Mouse (Mus musculus): ENCODE measurements around the gene Prm3.
A peak's percentile ranks its signal among the peaks of the same experiment; 100 is the strongest.
"Not testable (repeated sequence)": the region's sequence is repeated elsewhere in the genome, so short reads cannot be mapped to it uniquely, and the experiment has no call there.

The Prm3 gene

DNA sequence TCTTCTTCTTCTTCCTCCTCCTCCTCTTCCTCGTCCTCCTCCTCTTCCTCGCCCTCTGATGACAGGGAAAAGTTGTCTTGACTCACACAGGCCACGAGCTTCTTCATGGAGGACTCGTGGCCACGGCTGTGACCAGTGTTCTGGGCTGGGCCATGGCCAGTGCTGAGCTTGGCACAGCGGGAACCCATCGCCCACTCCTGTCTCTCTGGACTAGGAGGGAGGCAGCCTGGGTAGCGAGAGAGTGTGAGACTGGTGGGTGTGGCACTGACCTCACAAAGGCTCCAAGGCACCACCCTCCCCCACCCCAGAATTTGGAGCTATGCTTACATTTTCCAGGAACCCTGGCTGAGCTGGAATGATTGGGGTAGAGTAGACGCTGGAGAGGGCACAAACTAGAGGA lies at the start of gene Prm3:
Gene Prm3 (minus strand): TSS at position 213 of the 400 bp plus-strand sequence.
- DNase-seq, result no peak

DNA sequence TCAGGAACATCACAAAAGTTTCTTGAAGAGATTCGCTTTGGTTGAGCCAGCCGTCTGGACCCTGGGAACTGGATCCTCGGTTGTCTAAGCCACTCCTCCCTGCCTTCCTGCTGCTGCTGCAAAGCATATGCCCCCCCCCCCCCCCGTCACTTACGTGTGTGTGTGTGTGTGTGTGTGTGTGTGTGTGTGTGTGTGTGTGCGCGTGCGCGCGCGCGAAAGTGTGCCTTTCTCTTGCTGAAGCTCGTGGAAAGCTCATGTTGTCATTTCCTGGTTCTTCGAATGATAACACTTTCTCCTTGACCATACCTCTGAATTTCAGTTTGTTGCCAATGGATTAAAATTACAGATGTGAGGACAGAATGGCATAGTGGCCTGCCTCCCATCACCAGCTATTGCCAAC lies 49.3 kb upstream of the Prm3 start:
- DNase-seq, result no peak

DNA sequence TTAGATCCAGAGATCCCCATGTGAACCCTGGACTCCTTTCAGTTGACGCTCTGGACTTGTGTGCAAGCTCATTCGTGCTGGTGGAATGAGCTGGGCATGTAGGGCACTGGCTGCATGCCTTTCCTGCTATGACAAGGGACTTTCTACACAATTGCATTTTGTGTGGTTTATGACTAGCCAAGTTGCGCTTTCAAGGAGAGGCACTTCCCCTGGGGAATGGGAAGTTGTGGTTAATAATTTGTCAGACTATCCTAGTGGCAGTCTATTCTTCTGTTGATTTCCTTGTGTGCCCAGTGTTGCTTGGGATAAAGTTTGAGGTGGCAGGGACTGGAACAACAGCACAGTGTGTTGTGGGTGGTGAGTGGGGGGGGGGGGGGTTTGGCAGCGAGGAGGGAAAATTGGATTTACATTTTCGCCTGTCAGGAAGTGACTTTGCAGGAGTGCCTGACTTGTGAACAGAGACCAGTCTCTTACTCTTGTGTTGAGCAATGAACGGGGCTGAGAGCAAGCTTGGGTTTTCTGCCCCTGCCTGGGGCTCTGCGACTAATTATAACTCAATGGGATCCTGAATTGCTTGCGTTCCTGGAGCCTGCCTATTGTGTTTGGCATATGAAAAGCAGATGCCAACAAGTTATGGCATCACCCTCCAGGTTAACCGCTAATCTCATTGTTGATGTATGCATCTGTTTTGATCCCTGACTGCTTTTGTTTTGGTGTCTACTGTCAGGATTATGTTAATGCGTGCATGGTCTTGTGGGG lies 48.0 kb upstream of the Prm3 start:
- peak; percentile 43 to 46 for DNase-seq

DNA sequence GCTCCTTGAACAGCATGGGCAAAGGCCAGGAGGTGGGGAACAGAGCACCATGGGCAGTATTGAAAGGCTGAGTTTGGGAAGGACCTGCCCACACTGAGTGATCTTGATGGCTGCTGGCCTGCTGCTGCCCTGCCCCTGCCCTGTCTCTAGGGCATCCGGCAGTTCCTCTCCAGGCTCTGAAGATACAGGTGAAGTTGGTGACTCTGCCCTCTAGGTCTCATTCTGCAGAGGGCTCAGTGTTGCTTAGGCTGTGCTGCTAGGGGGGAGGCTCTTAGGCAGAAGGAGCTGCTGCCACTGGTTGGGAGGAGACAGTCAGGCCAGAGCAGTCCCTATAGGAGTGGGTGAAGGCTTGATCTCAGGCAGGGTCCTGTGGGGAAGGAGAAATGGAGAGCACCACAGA lies 47.2 kb upstream of the Prm3 start:
- DNase-seq, result no peak

DNA sequence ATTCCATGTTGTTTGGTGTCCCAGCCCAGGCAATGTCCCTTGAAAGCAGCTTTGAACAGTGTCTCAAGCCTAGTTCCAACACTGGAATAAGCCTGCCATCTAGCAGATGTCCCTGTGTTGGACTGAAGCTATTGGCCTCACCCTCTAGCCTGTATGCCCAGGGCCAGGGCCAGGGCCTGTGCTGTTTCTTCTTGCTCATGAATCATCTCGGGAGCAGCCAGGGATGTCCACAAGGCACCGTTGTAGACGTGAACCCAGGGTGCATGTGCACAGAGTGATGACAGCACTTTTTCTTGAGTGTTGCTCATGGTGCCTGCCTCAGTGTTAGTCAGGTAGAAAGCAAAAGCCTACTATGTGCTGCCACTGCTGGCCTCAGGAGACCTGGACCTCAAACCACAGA lies 46.5 kb upstream of the Prm3 start:
- DNase-seq, result no peak

DNA sequence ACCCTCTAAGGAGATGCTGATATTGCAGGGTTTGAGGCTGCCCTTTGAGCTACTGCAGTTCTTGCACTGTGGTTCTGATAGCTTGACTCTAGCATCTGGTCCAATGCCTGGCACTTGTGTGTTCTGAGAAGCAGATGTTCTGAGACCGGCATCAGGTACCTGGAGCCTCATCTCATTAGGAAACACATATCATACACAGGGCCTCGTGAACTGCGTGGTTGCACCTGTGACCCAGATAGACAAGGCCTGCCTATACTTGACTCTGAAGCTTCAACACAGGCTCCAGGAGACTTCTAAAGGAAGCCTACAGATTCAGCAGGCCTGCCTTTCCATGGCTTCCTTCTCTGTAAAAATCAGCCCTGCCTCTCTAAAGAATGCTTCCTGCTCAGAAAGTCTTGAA lies 45.7 kb upstream of the Prm3 start:
- no peak for DNase-seq

DNA sequence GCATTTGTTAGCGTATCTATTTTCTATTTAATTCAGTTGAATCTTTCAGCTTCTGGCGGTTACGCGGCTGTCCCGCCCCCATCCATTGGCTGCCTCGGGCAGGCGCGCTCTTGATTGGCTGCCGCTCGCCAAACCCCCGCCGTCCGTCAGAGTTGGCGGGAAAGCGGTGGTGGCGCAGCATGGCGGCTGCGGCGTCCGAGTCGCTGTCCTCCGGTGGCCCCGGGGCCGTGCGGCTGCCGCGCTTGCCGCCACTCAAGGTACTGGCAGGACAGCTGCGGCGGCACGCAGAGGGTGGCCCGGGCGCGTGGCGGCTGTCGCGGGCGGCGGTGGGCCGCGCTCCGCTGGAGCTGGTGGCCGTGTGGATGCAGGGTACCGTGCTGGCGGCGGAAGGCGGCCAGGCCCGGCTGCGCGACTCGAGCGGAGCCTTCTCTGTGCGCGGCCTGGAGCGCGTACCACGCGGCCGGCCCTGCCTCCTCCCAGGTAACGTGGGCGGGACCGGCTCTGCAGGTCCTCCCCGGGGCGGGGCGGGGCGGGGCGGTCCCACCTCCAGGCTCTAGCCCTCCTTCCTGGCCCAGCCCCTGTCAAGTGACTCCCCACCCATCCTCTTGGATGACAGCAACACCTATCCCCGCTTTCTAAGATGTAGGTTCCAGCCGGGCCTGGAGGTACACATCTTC lies 44.3 kb upstream of the Prm3 start, which contains the start of gene Rmi2:
Gene Rmi2 (plus strand): TSS at position 149 of the 677 bp plus-strand sequence.
- DNase-seq, result peak; percentile 90 to 91

DNA sequence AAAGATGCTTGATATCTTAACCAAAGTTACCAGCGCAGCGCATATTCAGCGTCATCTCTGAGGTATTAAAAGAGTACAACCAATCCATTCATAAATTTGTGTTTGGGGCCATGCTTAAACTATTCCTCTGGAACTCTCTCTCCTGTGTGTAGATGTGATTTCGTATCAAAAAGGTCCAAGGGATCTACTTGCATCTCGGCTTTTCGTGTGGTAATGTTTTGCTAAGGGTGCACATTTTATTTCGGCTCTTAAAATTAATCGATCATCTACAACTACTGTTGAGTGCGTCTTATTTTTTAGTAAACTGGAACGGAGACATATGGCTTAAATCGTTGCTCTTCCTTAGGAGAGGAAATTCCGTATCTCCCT lies 43.8 kb upstream of the Prm3 start:
- no peak for DNase-seq

DNA sequence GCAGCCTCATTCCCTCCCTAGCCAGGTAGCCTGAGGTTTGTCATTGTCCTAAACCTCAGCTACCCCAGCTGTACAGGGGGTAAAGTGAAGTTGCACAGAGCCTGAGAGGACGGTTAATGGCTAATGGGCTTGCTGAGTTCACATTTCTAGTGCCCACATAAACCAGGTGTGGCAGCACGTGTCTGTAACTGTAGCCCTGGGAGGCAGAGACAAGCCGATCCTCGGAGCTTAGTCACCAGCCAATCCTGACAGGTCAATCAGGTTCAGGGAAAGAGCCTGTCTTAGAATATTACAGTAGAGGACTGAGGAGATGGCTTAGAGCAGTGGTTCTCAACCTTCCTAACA lies 37.7 kb upstream of the Prm3 start:
- DNase-seq, result no peak

DNA sequence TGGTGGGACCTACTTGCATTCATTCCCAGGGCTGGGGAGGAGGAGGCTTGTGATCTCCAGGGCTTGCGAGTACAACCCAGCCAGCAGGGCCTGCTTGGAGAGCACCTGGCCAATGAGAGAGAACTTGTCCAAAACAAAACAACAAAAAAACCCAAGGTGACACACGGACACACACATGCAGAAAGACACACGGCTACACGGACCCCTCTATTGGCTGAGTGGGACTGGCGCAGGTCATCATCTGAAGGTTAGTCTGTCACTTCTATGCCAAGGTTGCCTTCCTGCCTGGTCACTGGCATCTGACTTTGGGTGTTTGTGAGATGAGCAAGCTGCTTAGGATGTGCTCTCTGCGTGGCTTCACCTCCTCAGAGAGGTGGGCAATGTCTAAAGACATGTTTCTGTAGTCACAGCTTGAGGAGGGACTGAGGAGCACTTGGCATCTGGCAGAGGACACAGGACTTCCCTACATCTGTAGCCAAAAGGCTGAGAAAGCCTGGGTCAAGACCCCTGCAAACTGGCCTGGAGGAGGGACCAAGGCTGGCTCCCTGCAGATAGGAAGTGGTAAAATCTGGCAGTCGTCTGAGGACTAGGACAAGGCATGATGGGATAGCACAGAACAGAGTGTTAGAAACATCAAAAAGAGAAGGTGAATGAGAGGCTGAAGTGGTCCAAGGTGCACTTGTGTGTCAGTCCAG lies 37.2 kb upstream of the Prm3 start:
- DNase-seq, result no peak

DNA sequence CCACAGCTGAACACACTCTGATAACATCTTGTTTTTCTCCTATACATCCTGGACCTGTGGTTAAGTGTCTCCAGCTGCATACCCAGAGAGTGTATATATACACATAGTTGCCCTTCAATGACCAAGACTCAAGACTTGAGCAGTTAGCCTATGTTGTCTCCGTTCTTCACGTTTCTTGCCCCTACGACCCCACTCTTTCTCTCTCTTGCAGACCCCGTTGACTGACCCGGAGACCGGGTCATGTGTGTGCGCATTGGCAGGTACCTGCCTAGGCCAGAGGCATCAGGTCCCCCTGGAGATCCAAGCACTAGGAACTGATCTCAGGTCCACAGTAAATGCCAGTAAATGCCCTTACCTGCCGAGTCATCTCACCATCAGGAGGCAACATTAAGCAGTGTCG lies 36.6 kb upstream of the Prm3 start:
- DNase-seq, result no peak

DNA sequence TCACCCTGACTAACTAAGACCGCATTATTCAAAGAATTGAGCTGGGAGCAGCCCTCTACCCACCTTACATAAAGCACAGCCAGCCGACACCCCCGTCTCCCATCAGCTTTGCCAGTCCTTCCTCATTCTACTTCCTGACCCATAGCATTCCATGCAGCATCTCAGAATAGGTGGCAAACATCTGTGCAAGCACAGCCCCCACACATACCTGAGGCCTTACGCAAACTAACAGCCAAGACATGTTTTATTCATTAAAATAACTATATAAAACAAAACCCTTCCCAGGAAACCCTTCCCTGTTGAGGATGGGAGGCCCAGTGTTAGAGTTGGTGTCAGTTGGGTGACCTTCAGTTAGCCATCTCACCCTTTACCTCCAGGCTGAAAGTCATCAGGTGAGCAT lies 35.1 kb upstream of the Prm3 start:
- no peak for DNase-seq

DNA sequence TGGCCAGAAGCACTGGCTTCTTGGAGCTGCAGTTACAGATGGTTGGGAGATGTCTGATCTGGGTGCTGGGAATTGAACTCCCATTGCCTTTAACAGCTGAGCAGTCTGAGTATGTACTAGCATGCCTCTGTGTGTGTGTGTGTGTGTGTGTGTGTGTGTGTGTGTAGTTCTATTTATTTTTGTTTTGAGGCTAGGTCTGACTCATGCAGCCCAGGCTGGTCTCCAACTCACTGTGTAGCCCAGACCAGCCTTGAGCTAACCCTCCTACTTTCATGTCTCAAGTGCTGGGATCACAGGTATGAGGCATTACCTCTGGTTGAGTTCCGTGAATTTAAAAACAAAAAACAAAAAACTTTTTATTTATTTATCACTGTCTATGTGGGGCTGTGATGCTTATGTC lies 33.8 kb upstream of the Prm3 start:
- no peak for DNase-seq

DNA sequence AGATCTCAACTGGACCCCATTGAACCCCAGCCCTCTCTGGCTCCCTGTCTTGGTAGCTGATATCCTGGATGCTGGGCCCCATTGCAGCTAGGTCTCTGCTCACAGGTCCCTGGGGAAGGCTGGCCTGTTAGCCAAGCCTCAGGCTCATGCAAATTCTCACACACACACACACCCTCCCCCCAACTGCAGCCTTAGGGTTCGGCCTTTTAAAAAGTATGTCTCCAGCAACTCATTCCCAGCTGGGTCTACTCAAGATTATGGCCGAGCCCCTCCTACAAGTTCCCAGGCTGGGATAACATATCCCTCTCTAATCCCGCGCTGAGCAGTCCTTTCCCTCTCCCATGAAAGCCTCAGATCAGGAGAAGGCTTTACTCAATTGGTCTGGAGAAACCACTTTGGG lies 30.7 kb upstream of the Prm3 start:
- no peak for DNase-seq

DNA sequence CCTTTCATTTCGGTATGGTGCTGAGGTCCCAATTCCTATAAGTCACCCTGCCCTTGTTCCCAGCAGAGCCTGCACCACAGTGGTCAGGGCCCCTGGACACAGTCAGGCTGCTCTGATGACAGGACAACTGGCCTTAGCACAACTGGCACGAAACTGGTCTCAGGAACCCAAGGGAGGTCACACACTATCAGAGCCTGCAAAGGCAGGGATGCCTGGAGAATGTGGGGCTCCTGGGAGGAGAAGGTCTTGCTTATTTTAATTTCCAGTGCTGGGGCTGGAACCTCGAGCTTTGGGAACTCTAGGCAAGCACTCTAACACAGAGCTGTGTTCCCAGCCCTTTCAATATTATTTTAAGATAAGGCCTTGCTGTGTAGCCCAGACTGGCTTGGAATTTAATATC lies 29.3 kb upstream of the Prm3 start:
- no peak for DNase-seq

DNA sequence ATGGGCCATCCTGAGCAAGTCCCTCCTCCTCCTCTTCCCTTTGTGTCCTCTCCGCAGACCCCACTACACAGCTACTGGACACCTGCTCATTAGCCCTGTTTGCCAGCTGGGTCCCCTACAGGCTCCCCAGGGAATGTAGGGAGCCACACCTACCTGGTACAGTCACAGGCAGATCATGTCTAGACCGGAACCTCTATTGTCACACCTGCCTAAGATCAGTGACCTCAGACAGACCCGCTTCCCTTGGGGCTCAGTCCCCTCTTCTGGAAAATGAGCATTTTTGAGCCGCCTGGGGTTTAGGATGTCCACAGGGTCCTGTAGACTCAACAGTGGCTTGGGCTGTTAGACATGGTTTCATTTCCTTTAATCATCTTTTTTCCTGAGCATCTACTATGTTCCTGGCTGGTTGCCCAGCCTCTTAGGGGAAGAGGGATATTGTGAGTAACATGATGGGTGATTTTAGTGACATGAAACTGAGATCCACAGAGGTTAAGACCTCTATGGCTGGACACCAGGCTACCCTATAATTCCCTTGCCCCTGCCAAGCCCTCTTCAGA lies 27.9 kb upstream of the Prm3 start:
- no peak for DNase-seq

DNA sequence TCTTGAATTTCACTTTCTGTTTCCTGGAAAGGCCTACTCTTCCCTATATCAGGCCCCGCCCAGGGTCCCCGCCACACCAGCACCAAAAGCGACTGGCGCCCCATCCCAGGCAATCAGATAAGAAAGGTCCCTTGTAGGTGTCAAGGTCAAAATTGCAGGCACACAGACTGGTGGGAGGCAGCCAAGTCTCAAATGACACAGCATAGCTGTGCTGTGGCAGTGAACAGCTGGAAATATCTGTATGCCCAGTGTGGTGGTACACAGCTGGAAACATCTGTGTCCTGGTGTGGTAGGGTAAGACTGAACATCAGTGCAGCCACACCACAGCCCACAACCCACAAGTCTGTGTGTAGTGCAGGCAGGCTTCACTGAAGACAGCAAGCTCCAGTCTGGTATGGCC lies 24.1 kb upstream of the Prm3 start:
- peak; percentile 45 to 81 for DNase-seq

DNA sequence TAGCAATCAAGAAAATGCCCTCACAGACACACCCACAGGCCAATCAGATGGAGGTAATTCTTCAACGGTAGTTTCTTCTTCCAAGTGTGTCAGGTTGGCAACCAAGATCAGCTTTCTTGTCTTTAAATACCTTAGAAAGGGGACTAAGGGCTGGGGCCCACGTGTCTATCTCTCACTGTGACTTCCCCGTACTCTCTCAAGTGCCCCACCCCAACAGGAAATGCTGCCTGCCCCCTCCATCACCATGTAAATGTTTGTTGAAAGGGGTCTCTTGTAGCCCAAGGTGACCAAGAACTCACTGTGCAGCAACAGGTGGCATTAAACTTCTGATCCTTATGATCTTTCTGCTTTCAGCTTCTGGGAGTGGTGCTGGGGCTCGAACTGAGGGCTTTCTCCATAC lies 23.0 kb upstream of the Prm3 start:
- DNase-seq, result no peak

DNA sequence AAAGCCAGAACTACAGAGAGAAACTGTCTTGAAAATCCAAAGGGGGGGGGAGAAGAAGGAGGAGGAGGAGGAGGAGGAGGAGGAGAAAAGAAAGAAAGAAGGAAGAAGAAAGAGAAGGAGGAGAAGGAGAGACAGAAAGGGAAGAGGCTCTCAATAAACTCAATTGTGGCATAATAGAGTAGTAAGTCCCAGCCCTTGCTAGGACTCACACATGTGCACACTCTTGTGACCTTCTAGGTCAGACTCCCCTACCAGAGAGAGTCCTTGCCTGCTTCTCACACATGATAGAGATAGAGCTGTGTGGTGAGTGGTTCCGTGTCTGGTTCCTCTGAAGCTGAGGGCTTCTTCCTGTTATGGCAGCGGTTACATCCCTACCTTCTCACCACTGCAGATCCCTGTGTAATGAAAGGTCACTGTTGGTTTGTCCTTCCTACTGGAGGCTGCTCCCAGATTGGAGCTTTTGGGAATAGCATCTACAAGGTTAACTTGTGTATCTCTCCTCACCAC lies 22.2 kb upstream of the Prm3 start, which contains the start of gene Gm11172:
Gene Gm11172 (plus strand): TSS at position 51 of the 507 bp plus-strand sequence.
- DNase-seq, result no peak

DNA sequence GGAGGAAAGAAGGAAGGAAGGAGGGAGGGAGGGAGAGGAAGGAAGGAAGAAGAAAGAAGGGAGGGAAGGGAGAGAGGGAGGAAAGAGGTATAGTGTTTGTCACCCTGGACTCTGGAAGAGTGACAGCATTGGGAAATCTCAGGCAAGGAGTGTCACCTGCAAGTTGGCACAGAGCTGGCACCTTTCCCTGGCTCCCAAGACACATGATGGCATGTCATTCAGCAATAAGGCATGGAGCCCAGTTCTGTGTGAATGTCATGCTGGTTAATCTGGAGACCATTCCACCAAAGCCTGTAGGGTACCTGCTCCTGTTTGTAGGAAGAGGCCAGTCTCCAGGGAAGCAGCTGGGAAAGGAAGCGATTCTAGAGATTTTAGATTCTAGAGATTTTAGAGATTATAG lies 19.7 kb upstream of the Prm3 start:
- no peak for DNase-seq

DNA sequence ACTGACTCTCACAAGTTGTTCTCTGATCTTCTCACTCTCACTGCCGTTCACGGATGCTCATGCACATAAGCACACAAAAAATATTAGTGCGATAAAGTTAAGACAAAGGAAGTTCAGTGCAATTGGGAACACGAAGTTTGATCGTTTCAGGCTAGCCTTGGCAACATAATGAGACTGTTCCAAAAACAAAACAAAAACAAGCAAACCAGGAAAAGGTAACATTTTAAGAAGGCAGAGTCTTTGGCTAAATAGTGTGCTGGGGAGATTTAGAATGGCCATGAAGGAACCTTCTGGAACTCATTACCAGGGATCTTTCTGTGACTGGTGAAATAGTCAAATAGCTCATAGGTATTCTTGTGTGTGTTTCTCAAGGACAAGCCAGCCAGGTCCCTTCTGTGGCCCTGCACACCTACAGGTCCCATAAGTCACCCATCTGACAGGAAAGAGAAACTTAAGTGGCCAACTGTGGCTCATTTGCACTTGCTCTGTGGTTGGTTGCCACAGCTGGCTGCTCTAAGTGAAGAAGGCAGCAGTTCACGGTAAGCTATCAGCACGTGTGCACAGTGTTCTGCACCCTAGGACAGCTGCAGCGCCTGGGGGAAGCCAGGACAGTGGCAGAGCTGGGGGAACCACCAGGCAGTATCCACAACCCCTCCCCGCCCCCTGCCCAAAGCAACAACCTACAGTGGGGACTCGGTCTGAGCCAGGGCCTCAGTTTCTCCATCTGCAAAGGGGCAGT lies 15.2 kb upstream of the Prm3 start, which contains the start of gene Prm1:
Gene Prm1 (minus strand): TSS at position 51 of the 739 bp plus-strand sequence.
- DNase-seq, result no peak

DNA sequence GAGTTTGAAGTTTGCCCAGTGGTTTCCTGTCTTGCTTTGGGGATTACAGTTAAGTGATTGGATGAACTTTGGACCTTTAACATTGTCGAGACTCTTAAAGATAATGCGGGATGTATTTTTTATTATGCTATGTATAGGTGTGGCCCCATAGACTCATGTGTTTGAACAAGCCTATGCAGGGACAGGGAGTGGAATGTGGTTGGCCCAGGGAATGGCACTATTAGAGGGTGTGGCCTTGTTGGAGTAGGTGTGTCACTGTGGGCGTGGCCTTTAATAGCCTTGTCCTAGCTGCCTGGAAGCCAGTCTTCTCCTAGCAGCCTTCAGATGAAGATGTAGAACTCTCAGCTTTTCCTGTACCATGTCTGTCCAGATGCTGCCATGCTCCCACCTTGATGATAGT lies 11.7 kb upstream of the Prm3 start:
- not testable (repeated sequence) for DNase-seq

DNA sequence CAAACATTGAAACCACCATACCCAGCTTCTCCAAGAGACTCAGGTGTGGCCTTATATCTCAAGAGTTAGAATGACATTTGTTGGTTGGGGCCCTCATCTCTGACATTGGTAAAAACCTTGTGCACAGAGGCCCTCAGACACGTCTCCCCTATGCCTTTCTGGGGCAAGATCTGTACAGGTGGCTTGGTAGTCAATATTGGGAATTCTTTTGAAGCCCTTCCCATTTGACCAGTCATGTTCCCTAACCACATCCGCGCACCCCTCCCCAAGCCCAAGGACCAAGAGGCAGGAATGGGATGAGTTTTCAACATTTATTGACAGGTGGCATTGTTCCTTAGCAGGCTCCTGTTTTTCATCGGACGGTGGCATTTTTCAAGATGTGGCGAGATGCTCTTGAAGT lies 5.3 kb upstream of the Prm3 start, which contains the start of gene Prm2:
Gene Prm2 (minus strand): TSS at position 101 of the 400 bp plus-strand sequence.
- no peak for DNase-seq

Data from lung, postnatal 4 days (tissue).